ENCODE assay signal across 14 mouse cellular contexts in the genomic region with DNA sequence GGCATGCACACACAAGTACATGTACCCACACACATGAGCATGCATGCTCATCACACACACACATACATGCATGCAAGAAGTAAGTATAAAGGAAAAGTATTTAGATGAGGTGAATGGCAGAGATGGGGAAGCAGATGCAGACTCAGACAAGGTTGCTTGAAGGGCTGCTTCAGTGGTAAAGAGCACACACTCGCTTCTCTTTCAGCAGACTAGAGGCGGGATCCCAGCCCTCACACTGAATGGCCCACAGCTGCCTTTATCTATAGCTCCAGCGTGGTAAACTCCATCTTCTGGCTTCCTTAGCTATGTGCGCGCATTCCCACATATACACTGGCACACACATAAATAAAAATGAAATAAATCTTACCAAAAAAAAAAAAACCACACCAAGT.
"Had no signal": no experiment of that assay in that cellular context is flagged by ENCODE, and none has a peak within 500 bp of the region (broad histone marks: within the 10 kb centered on the region; RNA-seq: fewer than 3 reads in every experiment).

No protein-coding gene starts in this region.

- H3K36me3 ChIP-seq: limb, embryonic 12.5 days; midbrain, embryonic 12.5 days had no signal

- H3K27me3 ChIP-seq: limb, embryonic 12.5 days; midbrain, embryonic 12.5 days had no signal

- ATAC-seq: inflammation-experienced regulatory T-cells, adult 6 months; intestine, postnatal 0 days; midbrain, embryonic 16.5 days had no signal

- H3K4me3 ChIP-seq: limb, embryonic 12.5 days; midbrain, embryonic 12.5 days had no signal

- H3K9ac ChIP-seq: limb, embryonic 12.5 days; midbrain, embryonic 12.5 days had no signal

- H3K9me3 ChIP-seq: limb, embryonic 12.5 days; midbrain, embryonic 12.5 days had no signal

- H3K27ac ChIP-seq: limb, embryonic 12.5 days; midbrain, embryonic 12.5 days had no signal

- DNase-seq: kidney, adult 8-10 months; kidney, postnatal 36 days; layer of hippocampus, adult 9-11 months; layer of hippocampus, postnatal 36 days; lung, adult 18-20 months; right cerebral cortex, adult 18-20 months; right cerebral cortex, postnatal 25 days; thymus, adult 18-20 months; thymus, postnatal 14 days had no signal

- H3K4me2 ChIP-seq: limb, embryonic 12.5 days; midbrain, embryonic 12.5 days had no signal

- H3K4me1 ChIP-seq: limb, embryonic 12.5 days; midbrain, embryonic 12.5 days had no signal
